In the genomic region with DNA sequence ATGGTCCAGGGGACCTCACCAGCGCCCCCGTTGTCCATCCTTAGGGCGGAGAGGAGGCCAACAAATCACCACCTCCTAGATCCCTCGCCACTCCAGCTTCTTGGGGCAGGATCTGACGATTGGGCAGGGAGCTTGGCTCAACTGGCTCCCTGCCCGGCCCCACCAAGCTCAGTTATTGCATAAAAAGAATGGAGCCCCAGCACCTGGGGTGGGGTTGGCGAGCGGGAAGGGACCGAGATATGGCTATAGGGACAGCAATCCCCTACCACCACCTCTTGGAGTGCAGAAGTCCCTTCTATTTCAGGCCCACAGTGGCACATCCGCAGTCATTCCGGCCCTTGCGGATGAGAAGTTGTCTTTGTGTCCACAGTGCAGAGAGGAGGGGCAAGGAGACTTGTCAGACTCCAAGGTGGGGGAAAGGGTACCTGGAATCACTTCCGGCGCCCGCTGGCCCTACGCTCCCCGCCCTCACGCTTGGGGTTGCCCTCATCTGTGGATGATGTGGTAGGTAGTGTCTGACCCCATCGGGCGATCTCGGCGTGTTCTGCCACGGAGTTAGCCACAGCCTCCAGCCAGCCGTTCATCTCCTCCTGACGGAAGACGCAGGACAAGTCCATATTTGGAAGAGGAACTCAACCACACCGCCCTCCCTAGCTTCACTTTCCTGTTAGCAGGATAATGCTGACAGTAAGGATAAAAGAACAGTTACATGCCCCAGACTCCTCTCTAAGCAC, we compare ENCODE assay signal across 7 mouse cellular contexts. TPM values are rescaled to one million over a fixed set of nuclear protein-coding genes. Genes with fewer than 3 reads are reported as not detected.
DNase-seq lines count a peak whose midpoint lies in the region; ATAC-seq lines count a peak whose summit lies in the region.

Gene Gm20479, minus strand, starts transcription at position 559 of the 734 bp plus-strand sequence.

- peak within 1 kb of the TSS; percentile 67 for H3K9ac ChIP-seq in kidney, embryonic 16.5 days (replicated peaks; ENCODE audit: low read length)

- H3K4me3 ChIP-seq in kidney, embryonic 16.5 days (ENCODE audit: low read length): peak within 1 kb of the TSS; percentile 77

- peaks cover 32% of the 10 kb centered on the region for H3K4me1 ChIP-seq in kidney, embryonic 16.5 days (ENCODE audit: insufficient read depth, low read length)

- peak; percentile 26; the same call in 1 of the 2 replicates for ATAC-seq in granulocyte monocyte progenitor cell, adult 5-6 weeks (replicated peaks; ENCODE audit: poor library complexity, severe bottlenecking)
- ATAC-seq in kidney, embryonic 16.5 days (ENCODE audit: low FRiP score, low TSS enrichment): no peak
- ATAC-seq in megakaryocyte progenitor cell, adult 5-6 weeks (replicated peaks; ENCODE audit: poor library complexity): peak; percentile 17

- H3K36me3 ChIP-seq in kidney, embryonic 16.5 days (ENCODE audit: insufficient read depth, low read length): peaks cover 8% of the 10 kb centered on the region; the same call in 1 of the 2 replicates

- DNase-seq in urinary bladder, postnatal 25 days (ENCODE audit: low spot score): peak; percentile 43
- DNase-seq in urinary bladder, postnatal 4 days (ENCODE audit: low spot score in 2 of 2): no peak
- DNase-seq in retina, postnatal 1 day: no peak
- no peak for DNase-seq in thymus, postnatal 0 days (ENCODE audit: low spot score)

- peaks cover under 1% of the 10 kb centered on the region; the same call in 1 of the 2 replicates for H3K27me3 ChIP-seq in kidney, embryonic 16.5 days (ENCODE audit: insufficient read depth, low read length)

- no peaks in the 10 kb centered on the region for H3K9me3 ChIP-seq in kidney, embryonic 16.5 days (ENCODE audit: low read length)

- WGBS in kidney, embryonic 16.5 days: 2% methylated on average over 27 of the region's 27 CpGs

- H3K27ac ChIP-seq in kidney, embryonic 16.5 days (ENCODE audit: low read length): peak within 1 kb of the TSS; percentile 93

- peak within 1 kb of the TSS; percentile 92 for H3K4me2 ChIP-seq in kidney, embryonic 16.5 days (replicated peaks; ENCODE audit: low read depth, low read length)

RNA-seq across cellular contexts. Expression of gene Gm20479, which starts in this region (rescaled TPM):
- not detected in 2 replicates for total RNA-seq in granulocyte monocyte progenitor cell, adult 5-6 weeks (2014; fragmentation: Nextera tagmentation)
- 1.5 TPM in 1 of 2 replicates, not detected in the other for total RNA-seq in granulocyte monocyte progenitor cell, adult 5-6 weeks (2017)
- polyA plus RNA-seq in kidney, embryonic 16.5 days (2015; fragmentation: Nextera tagmentation; extraction: Ambion mirVana): 0.64 and 0.80 TPM in 2 replicates
- total RNA-seq in megakaryocyte progenitor cell, adult 5-6 weeks (2015): not detected in 2 replicates
- not detected in 2 replicates for total RNA-seq in megakaryocyte progenitor cell, adult 5-6 weeks (2017)
- 0.44 TPM in 1 of 2 replicates, not detected in the other for polyA plus RNA-seq in thymus, postnatal 0 days (2015; fragmentation: Nextera tagmentation; extraction: Ambion mirVana)

Comparison
In these comparisons a context has a peak if more than half of its experiments do, and no peak if none do; other contexts are left out.
1. Peak in ATAC-seq in megakaryocyte progenitor cell, adult 5-6 weeks; RNA of the gene not detected or under 1 TPM.